Mouse (Mus musculus): ENCODE measurements at regions not wholly inside any gene's neighbourhood (a gene's known extent, or its start where the extent isn't known, plus 50 kb on each side); places are given as distances from the start of the nearest gene placed in this dataset.

- DNase-seq, result peak; percentile 19
Measured at GRCm38 (mm10) chr8:11981458-11981857, 141.2 kb downstream of the Tex29 start.

DNA sequence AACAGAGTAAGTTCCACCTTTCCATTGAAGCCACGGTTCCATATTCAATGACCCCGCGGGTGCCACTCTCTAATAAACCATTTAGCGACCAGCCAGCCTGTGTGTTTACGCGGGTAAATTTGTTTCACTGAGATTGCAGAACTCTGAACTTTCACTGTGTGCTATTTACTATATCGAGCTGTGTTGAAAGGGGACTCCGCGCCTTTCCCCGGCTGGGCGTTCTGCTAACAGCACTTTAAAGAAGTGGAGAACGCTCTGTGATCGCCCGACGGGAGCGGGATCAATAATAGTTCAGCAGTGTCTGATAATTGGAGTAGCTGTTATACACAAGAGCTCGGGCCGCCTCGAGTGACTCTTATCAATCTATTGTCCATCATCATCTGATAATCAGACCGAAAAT, 149.8 kb downstream of the Tex29 start:
- DNase-seq, result no peak

- peak; percentile 76 for DNase-seq
Measured at GRCm38 (mm10) chr8:11999736-12000458, 159.6 kb downstream of the Tex29 start.

DNA sequence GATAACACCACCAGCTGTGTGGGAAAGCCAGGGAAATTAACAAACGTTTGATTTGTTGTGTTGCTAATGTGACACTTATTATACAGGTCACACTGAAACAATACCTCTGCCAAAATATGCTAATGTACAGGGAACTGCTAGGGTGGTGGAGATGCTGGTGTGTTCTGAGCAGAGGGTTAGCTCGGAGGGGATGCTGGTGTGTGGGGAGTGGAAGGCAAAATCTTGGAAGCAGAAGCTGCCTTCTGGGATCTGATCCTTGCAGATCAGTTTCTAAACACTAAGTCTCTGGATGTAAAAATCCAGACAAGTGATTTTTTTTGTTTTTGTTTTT, 160.2 kb downstream of the Tex29 start:
- DNase-seq, result no peak

- DNase-seq, result no peak
Measured at GRCm38 (mm10) chr8:12004241-12004640, 164.0 kb downstream of the Tex29 start.

- DNase-seq, result no peak
Measured at GRCm38 (mm10) chr8:12012769-12013168, 172.5 kb downstream of the Tex29 start.

- no peak for DNase-seq
Measured at GRCm38 (mm10) chr8:12017750-12018149, 177.5 kb downstream of the Tex29 start.

DNA sequence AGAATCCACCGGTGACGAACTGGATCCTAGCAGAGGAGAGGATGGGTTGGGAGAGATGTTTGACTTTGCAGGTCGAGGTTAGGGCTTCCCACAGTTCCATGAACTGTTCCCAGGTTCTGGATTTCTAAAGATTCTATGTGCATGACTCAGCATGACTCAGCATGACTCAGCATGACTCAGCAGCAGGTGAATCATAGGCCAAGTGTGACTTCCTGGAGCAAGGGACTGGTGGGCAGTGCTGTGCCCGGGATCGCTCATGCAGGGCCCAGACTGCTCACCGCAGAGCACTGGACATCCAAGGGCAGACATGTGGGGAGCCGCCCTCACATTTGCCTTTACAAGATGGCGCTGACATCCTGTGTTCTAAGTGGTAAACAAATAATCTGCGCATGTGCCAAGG, 179.0 kb downstream of the Tex29 start:
- no peak for DNase-seq

DNA sequence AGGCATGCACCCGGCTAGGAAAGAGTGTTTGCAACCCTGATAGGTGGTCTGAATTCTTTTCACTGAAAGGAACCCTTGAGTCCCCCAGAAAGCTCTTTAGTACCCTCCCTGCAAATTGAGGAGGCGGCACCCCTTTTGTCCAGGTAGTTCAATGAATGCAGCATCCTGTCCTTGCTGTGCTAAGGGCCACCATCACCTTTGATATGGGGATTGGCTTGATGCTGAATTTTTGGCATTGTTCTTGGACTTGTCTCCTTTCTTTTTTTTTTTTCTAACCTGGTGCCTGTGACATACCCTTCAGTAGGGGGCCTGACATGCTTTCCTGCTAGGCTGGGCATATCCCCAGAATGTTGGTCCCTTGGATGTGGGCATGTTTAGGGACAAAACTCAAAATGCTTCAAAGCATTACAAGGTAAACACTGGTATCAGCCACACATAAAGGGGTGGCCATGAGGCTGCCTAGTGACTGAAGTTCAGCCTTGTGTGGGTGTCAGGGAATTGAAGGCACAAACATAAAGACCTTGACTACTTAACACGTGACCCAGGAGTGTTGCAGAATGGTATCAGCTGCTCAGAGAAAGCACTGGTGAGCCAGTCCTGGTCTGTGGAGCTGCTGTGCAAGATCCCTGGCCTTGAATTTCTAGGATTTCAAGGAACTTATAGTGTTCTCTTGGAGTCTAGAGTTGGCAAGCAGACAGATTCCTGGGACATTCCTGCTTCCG, 183.6 kb downstream of the Tex29 start:
- no peak for DNase-seq

DNA sequence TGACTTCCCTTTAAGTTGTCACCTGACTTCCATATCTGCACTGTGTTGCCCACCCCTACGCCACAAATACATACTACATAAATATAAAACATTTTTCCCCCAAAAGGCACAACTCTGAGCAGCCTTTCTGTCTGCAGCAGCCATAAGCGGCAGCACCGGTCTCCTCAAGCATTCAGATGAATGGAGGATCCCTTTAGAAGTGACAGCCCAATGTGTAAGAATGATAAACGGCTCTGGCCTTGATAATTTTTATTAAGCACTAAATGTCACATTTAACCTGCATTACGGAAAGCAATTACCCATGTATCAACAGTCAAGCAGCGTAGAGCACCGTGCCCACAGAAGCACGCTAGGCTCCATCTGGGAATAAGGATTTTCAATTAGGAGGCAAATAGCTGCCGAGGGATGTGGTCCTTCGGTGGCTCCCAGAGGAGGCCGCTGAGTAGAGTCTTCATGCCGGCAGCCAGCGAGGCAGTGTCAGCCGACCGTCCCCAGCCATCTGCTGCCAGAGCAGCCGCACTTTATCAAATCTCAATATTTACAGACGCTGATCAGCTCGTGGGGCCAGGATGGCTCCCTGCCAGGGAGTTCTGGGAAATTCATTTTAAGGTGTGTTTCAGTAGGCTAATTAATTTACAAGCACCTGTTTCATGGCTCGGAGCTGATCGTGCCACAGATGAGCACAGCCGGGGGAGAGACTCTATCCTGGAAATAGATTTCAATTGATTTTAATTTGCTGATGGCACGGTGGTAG, 190.3 kb downstream of the Tex29 start:
- no peak for DNase-seq

GRCm38 (mm10) chr8:12031796-12032195, 191.5 kb downstream of the Tex29 start:
- peak; percentile 28 for DNase-seq

DNA sequence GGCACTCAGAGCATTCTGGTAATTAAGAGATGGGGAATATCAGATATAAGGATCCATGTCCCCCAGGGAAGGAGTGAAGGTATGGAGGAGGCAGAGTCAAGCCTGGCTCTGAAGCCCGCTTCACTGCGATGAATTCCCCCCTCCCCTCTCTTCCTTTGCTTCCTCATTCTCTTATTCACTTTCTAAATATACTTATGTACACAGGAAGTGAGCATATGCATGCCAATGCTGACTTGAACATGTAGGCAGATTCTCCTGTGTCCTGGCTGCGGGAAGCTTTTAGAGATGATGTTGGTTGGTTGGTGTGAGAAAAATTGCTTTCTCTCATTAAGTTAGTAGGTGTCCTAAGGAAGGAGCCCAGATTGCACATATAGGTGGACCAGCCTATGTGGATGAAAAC, 192.1 kb downstream of the Tex29 start:
- no peak for DNase-seq

GRCm38 (mm10) chr8:12036349-12036748, 196.1 kb downstream of the Tex29 start:
- no peak for DNase-seq

- peak; percentile 9 for DNase-seq
Measured at GRCm38 (mm10) chr8:12040924-12041323, 200.7 kb downstream of the Tex29 start.

DNA sequence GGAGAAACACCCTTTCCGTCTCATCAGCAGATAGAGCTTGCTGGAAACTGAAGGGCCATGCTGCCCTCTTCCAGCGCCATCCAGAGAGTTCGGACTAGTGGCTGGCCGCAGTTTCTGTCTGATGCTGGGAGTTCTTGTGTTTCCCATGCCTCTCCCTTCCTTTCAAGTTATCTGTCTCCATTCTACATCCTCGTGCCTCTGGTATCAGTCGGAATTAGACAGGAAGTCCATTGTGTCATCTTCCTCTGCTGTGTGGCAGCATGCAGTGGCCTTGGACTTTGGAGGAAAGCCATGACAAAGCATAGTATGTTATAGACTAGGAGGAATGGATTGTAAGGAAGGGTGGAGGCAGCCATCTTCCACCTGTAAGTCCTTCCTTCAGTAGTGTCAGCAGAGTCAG, 201.4 kb downstream of the Tex29 start:
- peak; percentile 30 for DNase-seq

DNA sequence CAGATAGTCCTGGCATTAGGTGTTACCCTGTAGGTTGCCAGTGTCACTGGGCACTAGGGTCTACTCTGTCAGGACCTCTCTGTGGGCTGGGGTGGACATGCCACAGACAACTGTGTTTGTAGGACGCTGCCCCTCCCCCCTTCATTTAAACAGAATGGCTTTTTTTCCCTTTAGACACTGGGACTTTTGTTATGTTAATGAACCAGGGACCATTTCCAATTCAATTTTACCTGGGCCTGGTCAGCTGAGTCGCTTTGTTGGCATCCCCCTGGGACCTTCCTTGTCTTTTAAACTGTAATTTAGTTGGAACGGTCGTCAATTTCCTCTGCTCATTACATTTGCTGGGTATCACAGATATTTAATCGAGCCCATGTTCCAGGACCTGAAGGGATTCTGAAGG, 210.6 kb downstream of the Tex29 start:
- no peak for DNase-seq

DNA sequence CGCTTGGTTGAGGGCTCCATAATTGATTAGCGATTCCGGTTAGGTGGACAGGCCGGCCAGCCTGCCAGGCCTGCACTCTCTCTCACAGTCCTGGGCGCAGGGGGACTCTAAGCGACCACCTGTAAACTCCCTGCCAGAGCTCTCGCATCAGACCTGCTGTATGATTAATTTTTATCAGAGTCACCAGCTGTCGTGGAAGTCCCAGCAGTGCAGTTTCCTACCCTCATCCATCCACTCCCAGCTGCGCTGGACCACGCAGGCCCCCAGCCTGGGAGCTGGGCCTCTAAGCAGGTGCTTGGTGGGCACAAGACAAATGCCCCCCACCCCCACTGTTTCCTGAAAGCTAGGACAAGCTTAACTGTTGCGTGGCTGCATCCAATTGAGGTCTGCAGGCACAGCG, 211.1 kb downstream of the Tex29 start:
- no peak for DNase-seq

- no peak for DNase-seq
Measured at GRCm38 (mm10) chr8:12055931-12056330, 215.7 kb downstream of the Tex29 start.

DNA sequence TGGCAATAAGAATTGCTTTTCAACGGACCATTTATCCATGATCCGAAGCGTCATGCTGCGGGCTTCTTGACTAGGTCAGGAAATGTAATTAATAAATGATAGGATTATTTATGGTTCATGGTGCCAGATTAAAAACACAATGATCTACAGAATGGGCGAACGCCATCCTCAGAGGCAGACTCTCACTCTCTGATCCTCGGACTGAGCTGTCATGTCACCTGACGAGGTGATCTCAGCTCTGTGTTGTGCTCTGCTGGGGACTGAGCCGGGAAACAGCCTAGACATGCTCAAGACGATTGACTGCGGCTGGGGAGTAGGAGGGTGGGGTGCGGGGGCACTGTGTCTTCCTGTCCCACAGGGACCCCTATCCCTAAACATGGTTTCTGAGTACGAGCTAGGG, 217.4 kb upstream of the A230072I06Rik start:
- no peak for DNase-seq

- no peak for DNase-seq
Measured at GRCm38 (mm10) chr8:12062710-12063109, 215.9 kb upstream of the A230072I06Rik start.

GRCm38 (mm10) chr8:12064664-12065063, 214.0 kb upstream of the A230072I06Rik start:
- no peak for DNase-seq

- DNase-seq, result no peak
Measured at GRCm38 (mm10) chr8:12066454-12066853, 212.2 kb upstream of the A230072I06Rik start.

DNA sequence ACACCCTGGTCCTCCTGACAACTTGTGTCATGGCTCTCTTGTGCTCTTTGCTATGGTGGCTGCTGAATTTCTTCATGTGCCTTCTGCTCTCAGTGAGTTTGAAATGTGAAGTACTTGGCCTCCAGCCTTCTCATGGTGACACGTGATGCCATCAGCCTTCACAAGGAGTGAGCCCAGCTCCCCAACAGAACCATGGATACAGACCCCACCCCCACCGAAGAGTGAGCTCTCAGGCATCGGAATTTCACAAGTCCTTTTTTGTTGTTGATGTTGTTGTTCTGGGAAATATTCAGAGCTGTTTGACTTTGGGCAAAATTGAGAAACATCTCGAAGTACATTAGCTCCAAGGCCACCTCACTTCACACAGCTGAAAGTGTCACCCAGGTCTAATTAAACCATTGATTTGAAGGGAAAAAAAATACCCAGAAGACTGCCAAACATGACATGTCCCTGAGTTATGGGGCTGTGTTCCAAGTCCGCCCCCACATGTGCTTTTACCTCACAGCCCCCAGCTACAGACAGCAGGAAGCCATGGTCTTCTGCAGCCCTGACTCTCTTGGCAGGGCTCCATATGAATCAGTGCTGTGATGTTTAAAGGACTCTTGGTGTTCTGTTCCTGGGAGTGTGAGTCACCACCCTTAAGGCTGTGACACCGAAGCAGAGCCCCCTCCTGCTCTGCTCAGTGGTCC, 205.2 kb upstream of the A230072I06Rik start:
- DNase-seq, result peak; percentile 72

Measured in lung, postnatal 14 days (tissue).